Mouse (Mus musculus) G1E (cell line): ENCODE results near the gene Cfap44.

Experiments used
- CTCF ChIP-seq: IDR thresholded peaks from 2 replicates; pipeline ENCODE4 v1.5.1; 2012; ENCODE audit warnings: low read depth, low read length, inconsistent platforms, mixed read lengths
- GATA1 ChIP-seq: IDR thresholded peaks from 2 replicates; pipeline ENCODE4 v1.6.1; 2012; ENCODE audit warnings: borderline replicate concordance, low read length, inconsistent platforms, mixed read lengths
- GATA2 ChIP-seq: IDR thresholded peaks from 2 replicates; pipeline ENCODE4 v1.6.1; 2012; ENCODE audit warnings: low read depth, low read length, inconsistent platforms, borderline replicate concordance
- POLR2AphosphoS5 ChIP-seq: IDR thresholded peaks from 2 replicates; pipeline ENCODE4 v1.6.1; 2012; ENCODE audit warnings: low read depth, low read length, inconsistent platforms; ENCODE audit not compliant: insufficient replicate concordance
- TAL1 ChIP-seq: conservative IDR thresholded peaks from 2 replicates; pipeline ENCODE4 v1.6.1; 2012; ENCODE audit warnings: low read depth, low read length, inconsistent platforms, mixed read lengths

DNA sequence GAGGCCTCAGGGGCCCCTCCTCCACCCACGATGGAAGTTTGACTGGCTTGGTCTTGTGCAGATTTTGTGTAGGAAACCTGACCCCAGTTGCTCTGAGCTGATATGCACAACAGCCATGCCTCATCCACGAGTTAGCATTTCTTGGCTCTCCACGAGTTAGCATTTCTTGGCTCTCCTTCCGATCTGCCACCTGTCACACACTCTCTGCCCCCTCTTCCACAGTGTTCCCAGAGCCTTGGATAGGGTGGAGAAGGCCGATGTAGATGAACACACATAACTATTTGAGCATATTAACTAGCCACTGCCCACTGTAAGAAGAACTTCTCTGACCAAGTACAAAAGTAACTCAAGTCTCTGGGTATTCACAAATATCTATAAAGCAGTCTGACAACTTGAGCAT lies 33.9 kb downstream of the Cfap44 start:
- TF ChIP-seq CTCF (no peak), POLR2AphosphoS5 (no peak), TAL1 (no peak), GATA1 (no peak), GATA2 (no peak)
